Mouse (Mus musculus): ENCODE measurements at regions not wholly inside any gene's neighbourhood (a gene's known extent, or its start where the extent isn't known, plus 50 kb on each side); places are given as distances from the start of the nearest gene placed in this dataset.

- intact Hi-C loops (cut with DNase I; ENCODE audit: low total_unique reads), result loop anchor here (10.0 kb wide), 1 partner anchor 129 kb away; no protein-coding TSS in a partner anchor
- no peak for DNase-seq
Measured at GRCm38 (mm10) chr15:29026219-29026618, 822.7 kb downstream of the Dnah5 start.

- intact Hi-C loops (cut with DNase I; ENCODE audit: low total_unique reads), result no loop called here
- DNase-seq, result no peak
Measured at GRCm38 (mm10) chr15:29038903-29039302, 835.4 kb downstream of the Dnah5 start.

GRCm38 (mm10) chr15:29051166-29051565, 847.6 kb downstream of the Dnah5 start:
- intact Hi-C loops (cut with DNase I; ENCODE audit: low total_unique reads), result no loop called here
- DNase-seq, result no peak

GRCm38 (mm10) chr15:29051787-29052186, 848.2 kb downstream of the Dnah5 start:
- intact Hi-C loops (cut with DNase I; ENCODE audit: low total_unique reads), result no loop called here

GRCm38 (mm10) chr15:29061016-29061415, 857.5 kb downstream of the Dnah5 start:
- intact Hi-C loops (cut with DNase I; ENCODE audit: low total_unique reads), result no loop called here
- no peak for DNase-seq

More at GRCm38 (mm10) chr15:29051787-29052186, 848.2 kb downstream of the Dnah5 start:
- no peak for DNase-seq

GRCm38 (mm10) chr15:29069066-29069465, 865.5 kb downstream of the Dnah5 start:
- intact Hi-C loops (cut with DNase I; ENCODE audit: low total_unique reads), result no loop called here
- DNase-seq, result no peak

- no peak for DNase-seq
- intact Hi-C loops (cut with DNase I; ENCODE audit: low total_unique reads), result no loop called here
Measured at GRCm38 (mm10) chr15:29077748-29078147, 874.2 kb downstream of the Dnah5 start.

- no peak for DNase-seq
- intact Hi-C loops (cut with DNase I; ENCODE audit: low total_unique reads), result no loop called here
Measured at GRCm38 (mm10) chr15:29104541-29104940, 901.0 kb downstream of the Dnah5 start.

- intact Hi-C loops (cut with DNase I; ENCODE audit: low total_unique reads), result no loop called here
- no peak for DNase-seq
Measured at GRCm38 (mm10) chr15:29146631-29147030, 943.1 kb downstream of the Dnah5 start.
